Mouse (Mus musculus) bone marrow, adult 2 months (tissue): ENCODE data around the gene 4933430I17Rik.

ENCODE experiments used
- CTCF ChIP-seq: fragments of 200-500 bp; IDR thresholded peaks from 2 replicates; pipeline ENCODE4 v1.5.1; 2011; ENCODE audit warnings: low read length, control low read depth; ENCODE audit not compliant: control insufficient read depth, insufficient read depth
- POLR2A ChIP-seq: fragments of 200-500 bp; IDR thresholded peaks from 2 replicates; pipeline ENCODE4 v1.6.1; 2011; ENCODE audit warnings: low read depth, mild to moderate bottlenecking, control low read depth, low read length, borderline replicate concordance; ENCODE audit not compliant: control insufficient read depth

DNA sequence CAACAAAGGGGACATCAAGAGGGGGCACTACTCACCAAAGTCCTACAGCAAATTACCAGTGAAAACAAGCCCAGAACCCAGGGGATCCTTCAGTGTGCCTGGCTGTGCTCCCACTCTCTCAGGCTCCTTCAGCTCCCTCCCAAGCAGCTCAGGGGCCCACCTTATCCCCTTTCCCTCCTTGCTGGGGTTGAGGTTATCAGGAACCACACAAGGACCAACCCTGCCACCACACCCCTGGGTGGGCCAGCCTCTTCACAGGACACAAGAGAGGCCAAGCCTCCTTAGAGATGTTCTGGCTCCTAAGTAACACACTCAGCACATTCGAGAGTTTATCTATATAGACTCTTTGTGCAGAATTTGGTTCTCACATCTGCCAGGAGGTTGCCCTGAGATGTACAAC, 8.6 kb upstream of the 4933430I17Rik start:
- TF ChIP-seq CTCF = no peak
- TF ChIP-seq POLR2A = peak; percentile 54; the same call in 1 of the 2 replicates
